Mouse (Mus musculus) liver (tissue): ENCODE measurements at regions not wholly inside any gene's neighbourhood (a gene's known extent, or its start where the extent isn't known, plus 50 kb on each side); places are given as distances from the start of the nearest gene placed in this dataset.

Experiments
- DNase-seq: peaks from one replicate; pipeline ENCODE4 v3.0.0-alpha.2; 2020; ENCODE audit warnings: mixed read lengths

DNA sequence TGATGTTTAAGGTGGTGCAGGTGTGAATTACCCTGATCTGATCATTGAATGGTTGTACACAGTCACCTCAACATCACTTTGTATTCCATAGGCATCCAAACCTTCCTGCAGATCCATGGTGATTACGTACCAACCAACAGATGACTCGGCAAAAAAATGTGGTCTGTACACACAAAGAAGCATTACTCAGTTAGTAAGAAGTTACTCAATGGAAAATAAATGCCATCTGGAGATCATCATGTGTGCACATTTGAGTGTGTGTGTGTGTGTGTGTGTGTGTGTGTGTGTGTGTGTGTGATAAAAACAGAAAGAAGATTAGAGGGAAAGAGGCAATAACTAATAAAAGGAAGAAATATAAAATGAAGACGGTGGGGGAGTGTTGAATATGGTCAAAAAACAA is 1512.2 kb upstream of the Gm6569 start:
- DNase-seq, result no peak

DNA sequence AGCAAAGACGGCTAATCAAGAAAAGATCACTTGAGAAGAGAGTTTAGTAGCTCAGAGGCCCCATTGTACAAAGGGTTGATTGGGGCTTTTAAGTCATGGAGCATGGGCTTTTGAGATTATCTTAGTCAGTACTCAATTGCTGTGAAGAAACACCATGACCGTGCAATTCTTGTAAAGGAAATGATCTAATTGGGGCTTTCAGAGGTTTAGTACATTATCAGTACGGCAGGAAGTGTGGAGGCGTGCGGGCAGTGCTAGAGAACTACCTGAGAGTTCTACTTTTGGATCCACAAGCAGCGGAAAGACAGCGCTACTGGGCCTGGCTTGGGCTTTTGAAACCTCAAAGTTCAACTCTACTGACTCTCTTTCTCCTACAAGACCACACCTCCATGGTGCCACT is 1511.2 kb upstream of the Gm6569 start:
- no peak for DNase-seq

DNA sequence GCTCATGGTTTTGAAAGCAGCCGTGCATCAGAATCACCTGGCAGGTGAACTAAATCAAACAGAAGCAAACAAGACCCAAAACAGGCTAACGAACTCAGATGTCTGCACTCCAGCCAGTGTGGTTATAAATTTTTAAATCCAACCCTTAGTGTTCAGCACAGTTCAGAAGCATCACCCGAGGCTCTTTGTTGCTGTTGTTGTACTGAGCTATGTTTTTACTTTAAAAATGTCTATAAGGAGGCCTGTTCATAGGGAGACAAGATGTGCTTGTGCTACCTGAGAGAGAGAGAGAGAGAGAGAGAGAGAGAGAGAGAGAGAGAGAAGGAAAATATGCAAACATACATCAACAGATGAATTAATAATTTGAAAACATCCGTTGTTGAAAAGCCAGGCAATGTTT is 1503.1 kb upstream of the Gm6569 start:
- DNase-seq, result no peak

GRCm38 (mm10) chr15:72334497-72334896 is 1499.9 kb upstream of the Gm6569 start:
- no peak for DNase-seq

DNA sequence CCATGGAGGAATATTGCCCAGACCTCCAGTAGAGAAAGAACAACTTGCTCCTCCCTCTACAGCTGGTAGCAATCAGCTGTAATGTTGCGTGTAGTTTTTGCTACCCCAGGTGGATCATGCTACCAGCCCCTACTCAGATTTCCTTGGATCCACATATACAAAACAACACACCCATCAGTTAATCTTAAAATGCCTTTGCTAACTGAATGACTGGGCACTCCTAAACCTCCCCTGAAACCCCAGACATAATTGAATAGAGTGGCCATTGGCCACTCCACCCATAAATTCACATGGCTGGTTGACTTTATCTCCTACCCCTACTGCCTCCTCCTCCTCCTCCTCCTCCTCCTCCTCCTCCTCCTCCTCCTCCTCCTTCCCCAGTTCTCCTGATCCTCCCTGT is 1494.7 kb upstream of the Gm6569 start:
- no peak for DNase-seq

- no peak for DNase-seq
Observed at GRCm38 (mm10) chr15:72341991-72342390, 1492.4 kb upstream of the Gm6569 start.

- no peak for DNase-seq
Observed at GRCm38 (mm10) chr15:72342504-72342903, 1491.9 kb upstream of the Gm6569 start.

DNA sequence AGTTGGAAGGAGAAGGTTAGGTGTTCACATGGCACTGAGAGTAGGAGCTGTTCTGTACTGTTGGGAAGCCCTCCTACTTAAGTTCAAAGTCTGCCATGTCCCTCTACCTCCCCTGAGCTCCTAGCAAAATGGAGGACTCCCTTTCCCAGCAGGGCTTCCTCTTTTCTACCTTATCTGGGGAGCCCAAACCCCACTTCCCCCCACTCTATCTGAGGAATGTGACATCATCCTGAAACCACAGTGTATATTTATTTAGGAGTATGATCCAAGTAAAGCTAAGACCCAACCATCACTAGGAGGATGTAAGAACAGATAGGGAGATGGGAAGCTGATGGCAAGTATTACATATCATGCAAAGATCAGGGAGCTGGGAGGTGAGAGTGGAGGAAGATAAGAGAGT is 1490.6 kb upstream of the Gm6569 start:
- DNase-seq, result no peak

- no peak for DNase-seq
Observed at GRCm38 (mm10) chr15:72353371-72353770, 1481.0 kb upstream of the Gm6569 start.

DNA sequence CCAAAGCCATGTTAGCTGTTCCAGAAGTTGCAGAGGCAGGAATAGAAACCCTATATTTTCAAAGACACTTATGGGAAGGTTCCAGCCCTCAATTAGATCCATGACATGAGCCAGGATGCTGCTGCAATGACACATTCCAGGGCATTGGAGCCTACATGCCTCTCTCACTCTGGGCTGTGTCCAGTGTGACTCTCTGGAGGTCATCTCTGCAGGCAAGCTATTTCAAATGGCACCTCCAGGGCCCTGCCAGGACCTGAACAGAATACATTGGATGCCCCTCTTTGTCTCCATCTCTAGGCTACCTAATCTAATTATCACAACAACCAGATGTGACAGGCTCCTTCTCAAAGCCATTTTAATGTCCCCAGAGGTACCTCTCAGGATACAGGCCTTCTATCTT is 1478.7 kb upstream of the Gm6569 start:
- DNase-seq, result no peak

GRCm38 (mm10) chr15:72359636-72360035 is 1474.7 kb upstream of the Gm6569 start:
- DNase-seq, result no peak

- no peak for DNase-seq
Observed at GRCm38 (mm10) chr15:72360049-72360448, 1474.3 kb upstream of the Gm6569 start.

- DNase-seq, result no peak
Observed at GRCm38 (mm10) chr15:72360463-72361030, 1473.8 kb upstream of the Gm6569 start.

- no peak for DNase-seq
Observed at GRCm38 (mm10) chr15:72373041-72373440, 1461.3 kb upstream of the Gm6569 start.

DNA sequence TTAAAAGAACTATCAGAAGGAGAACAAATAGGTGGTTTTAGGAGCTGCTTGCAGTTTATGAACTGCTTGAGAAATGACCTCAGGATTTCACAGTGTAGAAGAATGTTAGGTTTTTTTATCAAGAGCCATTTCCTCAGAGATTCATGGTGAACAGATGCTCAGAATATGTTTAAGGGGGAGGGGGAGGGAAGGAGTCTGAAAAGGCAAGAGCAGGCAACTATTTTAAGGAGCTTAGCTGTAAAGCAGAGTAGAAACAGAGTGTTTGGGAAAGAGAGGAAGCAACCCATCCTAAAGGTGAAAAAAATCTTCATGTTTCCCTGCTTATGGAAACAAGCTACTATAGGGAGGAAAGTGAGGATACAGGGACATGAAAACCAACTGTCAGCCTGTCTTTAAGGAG is 1457.2 kb upstream of the Gm6569 start:
- no peak for DNase-seq

DNA sequence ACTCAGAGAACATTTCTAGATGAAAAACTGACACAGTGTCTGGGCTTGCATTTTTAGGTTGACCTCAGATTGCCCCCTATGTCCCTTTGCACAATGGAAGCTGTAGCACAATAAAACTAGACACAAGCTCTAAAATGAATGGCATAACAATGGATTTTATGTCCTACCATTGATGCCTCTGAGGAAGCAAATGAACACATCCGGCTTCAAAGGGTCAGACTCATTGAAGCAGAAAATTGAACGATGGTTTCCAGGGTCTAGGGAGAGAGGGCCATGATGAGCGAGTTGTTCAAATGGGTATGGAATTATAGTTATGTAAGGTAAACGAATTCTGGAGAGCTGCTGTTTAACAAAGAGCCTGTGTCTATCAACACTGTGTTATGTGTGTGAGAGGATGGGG is 1455.1 kb upstream of the Gm6569 start:
- no peak for DNase-seq

- no peak for DNase-seq
Observed at GRCm38 (mm10) chr15:72381164-72381563, 1453.2 kb upstream of the Gm6569 start.

DNA sequence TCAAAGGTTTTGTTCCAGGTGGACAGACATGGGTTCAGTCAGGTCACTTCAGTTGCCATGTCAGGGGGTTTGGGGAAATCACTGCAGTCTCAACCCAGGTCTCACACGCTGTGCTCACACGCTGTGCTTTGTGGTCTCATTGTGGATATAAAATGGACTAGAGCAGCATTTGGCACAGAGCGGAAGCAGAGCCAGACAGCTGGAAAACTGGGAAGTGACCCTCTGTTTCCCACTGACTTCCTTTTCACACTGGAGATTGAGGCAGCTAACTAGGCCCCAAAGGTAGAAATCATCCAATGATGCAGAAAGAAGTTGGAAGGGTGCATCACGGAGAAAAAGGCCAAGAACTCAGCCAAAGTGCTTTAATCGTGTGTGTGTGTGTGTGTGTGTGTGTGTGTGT is 1452.6 kb upstream of the Gm6569 start:
- DNase-seq, result no peak

GRCm38 (mm10) chr15:72382521-72382920 is 1451.8 kb upstream of the Gm6569 start:
- no peak for DNase-seq

- no peak for DNase-seq
Observed at GRCm38 (mm10) chr15:72383062-72383461, 1451.3 kb upstream of the Gm6569 start.

GRCm38 (mm10) chr15:72383470-72383869 is 1450.9 kb upstream of the Gm6569 start:
- no peak for DNase-seq

DNA sequence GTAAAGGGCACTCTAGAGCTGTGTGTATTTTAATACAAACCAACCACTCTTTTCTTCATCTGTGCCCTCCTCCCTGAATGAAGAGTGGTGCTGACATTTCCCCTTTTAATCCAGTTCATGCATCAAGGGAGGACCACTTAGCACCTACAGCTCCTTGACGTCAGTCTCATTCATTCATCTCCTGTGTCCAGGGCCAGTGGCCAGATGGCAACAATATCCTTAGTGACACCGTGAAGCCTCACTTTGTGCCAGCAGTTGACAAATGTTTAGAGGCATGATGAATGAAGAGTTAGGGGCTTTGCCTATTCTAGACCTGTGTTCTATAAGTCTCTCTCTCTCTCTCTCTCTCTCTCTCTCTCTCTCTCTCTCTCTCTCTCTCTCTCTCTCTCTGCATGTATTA is 1441.1 kb upstream of the Gm6569 start:
- DNase-seq, result no peak

DNA sequence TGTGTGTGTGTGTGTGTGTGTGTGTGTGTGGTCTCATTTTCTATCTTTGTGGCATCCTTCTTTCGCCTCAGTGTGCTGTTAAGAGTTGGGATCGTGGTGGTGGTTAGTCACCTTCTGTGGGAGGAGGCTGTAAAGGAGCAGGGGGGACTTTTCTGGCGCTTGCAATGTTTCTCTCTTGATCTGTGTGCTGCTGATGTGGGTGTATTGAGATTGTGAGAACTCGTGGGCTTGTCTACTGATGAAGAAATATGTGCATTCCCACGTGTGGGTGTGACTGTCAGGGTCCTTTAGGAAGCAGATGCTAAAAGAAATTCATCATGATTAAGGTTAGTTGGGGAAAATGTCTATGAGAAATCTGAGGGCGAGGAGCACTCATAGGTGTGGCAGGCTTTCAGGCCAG is 1422.4 kb upstream of the Gm6569 start:
- no peak for DNase-seq
